Mouse (Mus musculus) ES-Bruce4 (cell line): Measurements from ENCODE around the gene Eif1b. TPM values are rescaled to one million over a fixed set of nuclear protein-coding genes. Genes with fewer than 3 reads are reported as not detected.

Source experiments
- H3K27ac ChIP-seq: 2 replicates; pipeline ENCODE4 v1.5.1; 2012; ENCODE audit warnings: low read length, inconsistent platforms; ENCODE audit not compliant: insufficient read depth
- H3K27me3 ChIP-seq: 2 replicates; pipeline ENCODE4 v1.6.1; 2012; ENCODE audit warnings: mild to moderate bottlenecking, low read length, inconsistent platforms; ENCODE audit not compliant: control insufficient read depth, poor library complexity, insufficient read depth, severe bottlenecking
- H3K36me3 ChIP-seq: 2 replicates; pipeline ENCODE4 v1.6.1; 2012; ENCODE audit warnings: inconsistent platforms, mild to moderate bottlenecking, low read length, moderate library complexity; ENCODE audit not compliant: control insufficient read depth, poor library complexity, insufficient read depth, severe bottlenecking
- H3K4me1 ChIP-seq: one replicate; pipeline ENCODE4 v1.8.1; 2011; ENCODE audit warnings: low read length; ENCODE audit not compliant: control insufficient read depth, insufficient read depth
- H3K4me3 ChIP-seq: 2 replicates; pipeline ENCODE4 v1.5.1; 2011; ENCODE audit warnings: low read depth, mild to moderate bottlenecking, low read length
- H3K9ac ChIP-seq: 2 replicates; pipeline ENCODE4 v1.6.1; 2012; ENCODE audit warnings: low read depth, mild to moderate bottlenecking, inconsistent platforms; ENCODE audit not compliant: poor library complexity, severe bottlenecking
- H3K9me3 ChIP-seq: replicated peaks from 2 replicates; pipeline ENCODE4 v1.6.1; 2012; ENCODE audit warnings: mild to moderate bottlenecking, low read length, inconsistent platforms; ENCODE audit not compliant: control insufficient read depth, poor library complexity, insufficient read depth, severe bottlenecking
- CTCF ChIP-seq: IDR thresholded peaks from one replicate; pipeline ENCODE4 v1.8.1; 2011; ENCODE audit warnings: low read depth, low read length
- EP300 ChIP-seq: IDR thresholded peaks from 2 replicates; pipeline ENCODE4 v1.6.1; 2011; ENCODE audit warnings: low read depth, low read length; ENCODE audit not compliant: insufficient read depth
- POLR2A ChIP-seq: IDR thresholded peaks from one replicate; pipeline ENCODE4 v1.8.1; 2011; ENCODE audit warnings: low read length; ENCODE audit not compliant: insufficient read depth
- polyA plus RNA-seq: library from polyadenylated mRNA; stranded (reverse); fragments of >200 nt; gene quantifications from 2 replicates; pipeline ENCODE4 v1.2.4, GENCODE M21; 2011; ENCODE audit warnings: low read depth; ENCODE audit not compliant: missing spikeins, insufficient read depth, insufficient read length

The Eif1b gene
- polyA plus RNA-seq, 1 experiment: 27.0 TPM

DNA sequence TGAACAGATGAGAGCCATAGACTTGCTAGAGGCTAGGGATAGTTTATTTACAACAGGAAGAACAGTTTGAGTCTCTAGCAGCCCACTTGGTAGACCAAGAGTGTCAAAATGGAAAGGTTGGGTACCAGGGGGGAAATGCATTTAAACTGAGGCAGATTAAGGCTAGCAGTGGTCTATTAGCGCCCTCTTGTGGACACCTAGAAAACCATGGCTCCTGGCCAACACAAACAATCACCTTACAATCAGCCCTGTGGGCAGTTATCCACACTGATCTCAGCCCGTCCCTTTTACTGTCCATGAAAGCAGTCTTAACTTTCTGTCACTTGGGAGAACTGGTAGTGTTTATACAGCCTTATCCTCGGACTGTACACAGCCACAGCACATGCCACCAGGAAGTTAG, 4.7 kb downstream of the Eif1b start:
- Histone ChIP-seq H3K36me3 (peaks cover 7% of the 10 kb centered on the region), H3K4me1 (no peaks in the 10 kb centered on the region), H3K9ac (no peak overlapping the region), H3K27me3 (no peaks in the 10 kb centered on the region), H3K4me3 (no peak overlapping the region), H3K9me3 (no peaks in the 10 kb centered on the region), H3K27ac (no peak overlapping the region)
- TF ChIP-seq EP300 (no peak), POLR2A (no peak), CTCF (peak; percentile 63)

DNA sequence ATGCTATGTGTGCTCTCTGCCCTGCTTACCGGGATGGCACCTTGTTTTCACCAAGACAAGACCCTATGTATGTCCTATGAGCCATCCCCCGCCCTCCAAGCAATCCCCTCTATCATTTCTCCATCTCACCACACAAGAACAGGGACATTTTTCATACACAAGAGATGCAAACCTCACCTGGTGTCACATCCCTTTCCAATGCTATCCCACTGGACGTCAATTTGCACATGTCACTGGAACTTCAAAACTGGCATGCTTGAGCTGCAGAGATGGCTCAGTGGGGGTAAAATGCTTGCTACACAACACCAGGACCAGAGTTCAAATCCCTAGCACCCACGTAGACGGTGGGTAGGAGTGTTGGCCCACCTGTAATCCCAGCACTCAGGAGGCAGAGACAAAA, 6.0 kb downstream of the Eif1b start:
- TF ChIP-seq CTCF: no peak
- no peak for TF ChIP-seq POLR2A
- TF ChIP-seq EP300: no peak
- Histone ChIP-seq H3K27ac (no peak overlapping the region), H3K4me1 (no peaks in the 10 kb centered on the region), H3K9me3 (no peaks in the 10 kb centered on the region), H3K36me3 (peaks cover 7% of the 10 kb centered on the region), H3K27me3 (no peaks in the 10 kb centered on the region), H3K9ac (no peak overlapping the region), H3K4me3 (no peak overlapping the region)

DNA sequence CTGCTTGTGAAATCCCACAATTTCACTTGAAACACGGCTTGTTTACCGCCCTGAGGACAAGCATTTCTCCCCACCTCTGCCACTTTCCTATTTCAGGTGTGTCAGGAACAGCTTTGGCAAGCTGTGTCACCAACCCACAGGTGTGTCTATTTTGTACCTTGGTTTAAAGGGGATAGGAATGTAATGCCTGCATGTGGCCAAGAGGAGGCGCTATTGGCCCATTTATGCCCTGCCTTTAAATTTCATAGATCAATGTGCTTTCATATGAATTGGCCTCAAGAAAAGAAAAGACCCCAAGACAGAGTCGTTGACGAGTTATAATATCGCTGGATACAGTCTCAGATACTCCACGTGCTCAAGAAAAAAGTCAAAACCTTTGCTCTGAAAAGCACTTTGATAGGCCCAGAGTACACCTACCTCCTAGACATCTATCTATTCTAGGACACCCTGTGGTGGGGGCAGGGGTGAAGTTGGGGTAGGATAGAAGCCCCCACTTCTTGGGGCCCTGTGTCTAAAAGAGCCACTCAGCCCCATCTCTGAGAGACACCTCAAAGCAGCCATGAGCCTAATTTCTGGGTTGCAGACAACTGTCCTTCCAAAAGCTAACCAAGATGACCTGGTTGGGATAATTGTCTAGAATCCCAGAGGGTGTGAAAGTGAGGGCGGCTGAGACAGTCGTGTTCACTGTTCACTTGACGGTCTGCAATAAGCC, 9.3 kb downstream of the Eif1b start:
- no peak overlapping the region for H3K27ac ChIP-seq
- H3K9ac ChIP-seq: no peak overlapping the region
- H3K9me3 ChIP-seq: peaks cover 4% of the 10 kb centered on the region
- no peaks in the 10 kb centered on the region for H3K36me3 ChIP-seq
- H3K4me1 ChIP-seq: no peaks in the 10 kb centered on the region
- H3K4me3 ChIP-seq: no peak overlapping the region
- TF ChIP-seq EP300: no peak
- TF ChIP-seq POLR2A: no peak
- TF ChIP-seq CTCF: peak; percentile 17
- H3K27me3 ChIP-seq: no peaks in the 10 kb centered on the region

GRCm38 (mm10) chr9:120502013-120502412, 10.0 kb downstream of the Eif1b start:
- Histone ChIP-seq H3K9me3 (peaks cover 7% of the 10 kb centered on the region), H3K36me3 (no peaks in the 10 kb centered on the region), H3K4me3 (no peak overlapping the region), H3K27ac (no peak overlapping the region), H3K4me1 (no peaks in the 10 kb centered on the region), H3K9ac (no peak overlapping the region), H3K27me3 (no peaks in the 10 kb centered on the region)
- TF ChIP-seq CTCF (peak; percentile 24), EP300 (no peak), POLR2A (no peak)

- no peak for TF ChIP-seq EP300
- TF ChIP-seq CTCF: no peak
- TF ChIP-seq POLR2A: no peak
- Histone ChIP-seq H3K4me3 (no peak overlapping the region), H3K27ac (no peak overlapping the region), H3K9ac (no peak overlapping the region), H3K27me3 (no peaks in the 10 kb centered on the region), H3K4me1 (no peaks in the 10 kb centered on the region), H3K36me3 (no peaks in the 10 kb centered on the region), H3K9me3 (peaks cover 9% of the 10 kb centered on the region)
Measured at GRCm38 (mm10) chr9:120504423-120504822, 12.4 kb downstream of the Eif1b start.

DNA sequence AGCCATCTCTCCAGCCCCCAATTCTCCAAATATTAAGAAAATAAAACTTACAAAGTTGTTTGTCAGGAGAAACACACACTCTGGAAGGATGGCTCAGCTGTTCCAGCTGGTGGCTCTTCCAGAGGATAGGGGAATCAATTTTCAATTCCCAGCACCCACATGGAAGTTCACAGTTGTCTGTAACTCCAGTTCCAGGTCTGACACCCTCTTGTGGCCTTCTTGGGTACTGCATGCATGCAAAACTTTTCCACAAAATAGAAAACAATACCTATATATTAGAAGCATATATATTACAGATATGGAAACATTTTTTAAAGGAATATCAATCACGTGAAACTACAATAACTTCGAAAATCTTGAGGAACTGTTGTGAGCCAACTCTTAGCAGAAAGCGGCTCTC, 19.7 kb downstream of the Eif1b start:
- no peaks in the 10 kb centered on the region for H3K36me3 ChIP-seq
- H3K27me3 ChIP-seq: no peaks in the 10 kb centered on the region
- H3K9ac ChIP-seq: no peak overlapping the region
- H3K4me1 ChIP-seq: no peaks in the 10 kb centered on the region
- peaks cover 7% of the 10 kb centered on the region for H3K9me3 ChIP-seq
- H3K4me3 ChIP-seq: no peak overlapping the region
- H3K27ac ChIP-seq: no peak overlapping the region
- TF ChIP-seq POLR2A: no peak
- no peak for TF ChIP-seq CTCF
- no peak for TF ChIP-seq EP300
